Mouse (Mus musculus) adrenal gland, postnatal 4 days (tissue): ENCODE data around the gene Nkx1-1. TPM values are rescaled to one million over a fixed set of nuclear protein-coding genes. Genes with fewer than 3 reads are reported as not detected.
A peak's percentile ranks its signal among the peaks of the same experiment; 100 is the strongest.

Experiments used
- DNase-seq, 2 experiments: peaks; one replicate each; pipeline ENCODE4 v3.0.0; 2021 to 2022; ENCODE audit warnings: low spot score in 2 of 2, mixed read lengths in 2 of 2
- total RNA-seq, 2 experiments: library from RNA; stranded (reverse); gene quantifications; 2 replicates each; pipeline ENCODE4 v1.2.3; 2021

Nkx1-1 gene
- total RNA-seq, 2 experiments from 2014 or later, result not detected

DNA sequence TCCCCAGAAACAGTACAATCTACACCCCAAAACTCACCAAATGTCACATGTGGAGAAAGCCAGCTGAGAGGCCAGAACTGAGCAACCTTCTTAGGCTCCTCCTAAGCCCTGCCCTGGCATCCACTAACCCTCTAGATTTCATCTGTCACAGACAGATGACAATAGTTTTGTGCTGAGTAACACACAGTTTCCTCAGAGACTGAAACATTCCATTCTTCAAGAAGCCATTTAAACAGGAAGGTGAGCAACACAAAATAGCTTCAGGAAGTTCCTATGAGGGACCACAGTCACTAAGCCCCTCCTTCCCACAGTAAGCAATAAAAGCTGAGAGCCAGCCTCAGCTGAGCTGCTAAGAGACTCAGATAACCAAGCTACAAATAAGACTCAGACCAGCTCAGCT, 6.3 kb downstream of the Nkx1-1 start:
- DNase-seq, result no peak

DNA sequence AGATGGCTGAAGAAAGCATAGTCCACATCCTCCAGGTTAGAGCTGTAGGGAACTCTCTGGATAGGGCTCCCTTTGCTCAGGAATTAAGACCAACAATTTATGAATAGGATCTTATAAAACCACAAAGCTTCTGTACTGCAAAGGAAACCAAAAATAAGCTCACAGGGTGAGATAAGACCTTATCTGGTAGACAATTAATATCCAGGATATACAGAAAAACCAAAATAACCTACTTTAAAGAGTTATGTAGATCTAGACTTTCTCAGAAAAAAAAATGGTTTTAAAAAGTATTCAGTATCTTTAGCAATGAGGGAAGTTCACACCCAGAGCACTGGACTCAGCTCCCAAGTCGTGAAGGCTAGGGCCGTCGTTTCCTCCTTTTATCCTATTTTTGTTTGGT, 13.5 kb downstream of the Nkx1-1 start:
- DNase-seq, result no peak

DNA sequence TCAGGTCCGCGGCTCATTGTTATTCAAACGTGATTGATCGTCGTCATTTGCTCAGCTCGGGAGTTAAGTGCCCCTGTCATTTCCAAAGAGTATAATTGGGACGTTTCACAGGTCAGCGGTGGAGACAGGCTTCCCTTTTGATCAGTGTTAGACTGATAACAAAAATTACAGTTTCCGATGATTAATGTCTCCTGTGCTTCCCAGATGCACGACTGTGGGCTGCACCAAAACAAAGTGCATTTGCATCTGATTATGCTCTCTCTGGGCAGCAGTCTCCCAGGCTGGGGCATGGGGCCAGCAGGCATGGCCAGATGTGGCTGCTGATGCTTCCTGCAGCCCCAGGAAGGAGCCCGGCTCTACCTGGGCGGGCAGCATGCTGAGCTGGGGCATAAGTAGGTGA, 33.0 kb downstream of the Nkx1-1 start:
- no peak for DNase-seq

DNA sequence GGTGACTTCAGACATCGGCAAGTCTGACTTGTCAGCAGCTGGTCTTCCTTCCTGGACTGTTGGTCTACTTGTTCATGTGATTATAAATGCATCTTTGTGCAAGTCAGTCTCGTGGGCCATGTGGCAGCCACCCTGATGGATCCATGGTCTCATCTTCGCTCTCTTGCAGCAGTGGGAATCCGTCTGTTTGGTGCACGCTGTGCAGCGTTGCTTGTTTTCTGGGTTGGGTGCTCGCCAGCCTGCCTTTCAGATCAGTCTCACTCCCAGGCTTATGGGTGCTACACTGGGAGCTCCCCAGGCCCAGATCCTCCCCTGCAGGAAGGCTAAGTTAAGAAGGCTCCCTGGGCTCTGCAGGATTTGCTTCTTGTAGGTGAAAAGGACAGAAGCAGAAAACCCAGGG, 36.9 kb downstream of the Nkx1-1 start:
- DNase-seq, result no peak

DNA sequence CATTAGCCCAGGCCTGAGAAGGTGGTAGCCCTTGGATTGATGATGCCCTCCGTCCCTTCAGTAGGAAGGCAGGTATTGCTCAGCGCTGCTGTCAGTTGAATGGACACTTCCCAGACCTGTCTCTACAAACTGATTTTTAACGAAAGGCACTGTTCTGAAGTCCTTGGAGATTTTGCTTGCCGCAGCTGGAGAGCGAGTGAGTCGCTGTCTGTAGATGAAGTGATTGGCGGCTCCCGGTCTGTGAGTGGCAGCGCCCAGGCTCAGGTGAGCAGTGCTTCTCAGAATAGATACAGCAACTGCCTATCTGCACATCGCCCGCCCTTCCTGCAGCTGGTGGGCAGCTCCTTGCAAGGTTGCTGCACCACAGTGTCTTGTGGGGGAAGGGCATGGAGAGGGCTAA, 38.1 kb downstream of the Nkx1-1 start:
- no peak for DNase-seq

DNA sequence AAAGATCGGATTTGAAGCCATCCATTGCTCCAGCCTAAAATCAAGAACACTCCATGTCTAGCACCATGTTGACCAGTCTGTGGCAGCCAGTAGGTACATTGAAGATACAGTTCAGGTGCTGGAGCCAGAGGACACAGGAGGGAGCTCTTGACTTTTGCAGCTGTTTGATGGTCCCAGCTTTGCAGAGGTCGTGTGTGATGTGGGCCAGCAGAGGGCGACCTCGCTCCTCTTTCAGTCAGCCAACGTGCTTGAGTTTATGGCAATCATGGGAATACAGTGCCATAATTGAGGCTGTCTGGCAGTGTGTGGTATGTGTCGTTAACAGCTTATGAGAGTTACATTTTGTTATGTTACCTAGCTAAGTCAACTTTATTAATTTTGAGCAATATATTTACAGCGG, 40.0 kb downstream of the Nkx1-1 start:
- peak; percentile 40 to 48 for DNase-seq

DNA sequence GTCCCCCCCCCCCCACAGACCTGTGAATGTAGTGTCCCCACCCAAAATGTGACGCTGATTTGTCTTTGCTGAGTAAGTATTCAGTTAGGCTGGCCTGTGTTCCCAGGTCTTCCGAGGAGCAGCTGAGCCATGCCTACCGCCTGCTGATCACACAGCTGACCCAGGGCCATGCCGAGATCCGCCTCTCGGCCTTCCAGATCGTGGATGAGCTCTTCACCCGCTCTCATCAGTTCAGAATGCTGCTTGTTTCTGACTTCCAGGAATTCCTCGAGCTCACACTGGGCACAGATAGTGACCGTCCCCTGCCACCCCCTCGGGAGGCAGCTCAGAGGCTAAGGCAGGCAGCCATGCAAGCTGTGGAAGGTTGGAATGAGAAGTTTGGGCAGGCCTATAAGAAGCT, 46.2 kb downstream of the Nkx1-1 start:
- DNase-seq, result no peak

Other genes starting within 250 kb of the Nkx1-1 start
- 1 to 10 TPM; 5.2 to 9.7 TPM for gene Spon2, start 215.5 kb downstream of the Nkx1-1 start, total RNA-seq
- gene Ctbp1, start 159.0 kb downstream of the Nkx1-1 start, total RNA-seq, result 100 to 1,000 TPM; 248 to 269 TPM
- 100 to 1,000 TPM; 110 to 114 TPM for gene Maea, start 98.5 kb downstream of the Nkx1-1 start, total RNA-seq
- gene Uvssa, start 55.4 kb downstream of the Nkx1-1 start, total RNA-seq, result 10 to 100 TPM; 16.7 to 17.9 TPM
- gene Fam53a, start 195.7 kb upstream of the Nkx1-1 start, total RNA-seq, result 10 to 100 TPM; 29.5 to 29.7 TPM
- 1 to 10 TPM in 1 of 2 experiments, under 1 TPM in 1; 0.56 to 1.1 TPM for gene Gm9903, start 195.9 kb upstream of the Nkx1-1 start, total RNA-seq
- 10 to 100 TPM; 65.7 to 71.6 TPM for gene Slbp, start 218.6 kb upstream of the Nkx1-1 start, total RNA-seq
- 10 to 100 TPM; 47.4 to 49.1 TPM for gene Tacc3, start 224.2 kb upstream of the Nkx1-1 start, total RNA-seq
- gene Tmem129, start 224.4 kb upstream of the Nkx1-1 start, total RNA-seq, result 10 to 100 TPM; 20.2 to 21.8 TPM